Mouse (Mus musculus): ENCODE results near the gene Maml2. TPM values are rescaled to one million over a fixed set of nuclear protein-coding genes. Genes with fewer than 3 reads are reported as not detected.

Gene Maml2
- polyA plus RNA-seq, 1 experiment from 2014 or later = 5.0 TPM

DNA sequence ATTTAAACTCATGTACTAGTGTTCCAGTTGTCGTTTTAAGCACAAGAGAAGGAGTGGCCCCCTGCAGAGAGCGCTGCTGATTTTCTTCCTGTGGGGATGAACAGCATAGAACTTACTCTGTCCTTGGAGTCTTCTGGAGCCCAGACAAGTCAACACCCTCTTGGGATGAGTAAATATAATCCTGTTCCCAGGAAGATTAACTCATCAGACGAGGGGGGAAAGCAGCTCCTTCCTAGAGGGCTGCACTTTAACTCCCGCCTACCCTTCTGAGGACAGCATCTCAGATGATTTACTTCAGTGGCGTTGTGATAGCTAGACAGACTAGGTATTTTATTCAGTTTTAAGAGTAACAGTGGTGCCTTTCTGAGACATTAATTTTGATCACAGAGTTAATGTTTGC lies 215.4 kb downstream of the Maml2 start:
- Histone ChIP-seq H3K4me3 (ENCODE audit: low read length) (no peak overlapping the region), H3K27me3 (replicated peaks; ENCODE audit: control insufficient read depth, insufficient read depth, low read length) (no peaks in the 10 kb centered on the region), H3K9ac (ENCODE audit: low read depth, low read length) (no peak overlapping the region), H3K27ac (ENCODE audit: low read length) (no peak overlapping the region), H3K4me2 (ENCODE audit: low read depth, low read length) (no peak overlapping the region), H3K9me3 (ENCODE audit: control insufficient read depth, low read length) (no peaks in the 10 kb centered on the region), H3K4me1 (ENCODE audit: control insufficient read depth, insufficient read depth, low read length) (no peaks in the 10 kb centered on the region), H3K36me3 (ENCODE audit: control insufficient read depth, insufficient read depth, low read length) (no peaks in the 10 kb centered on the region)
- WGBS = 48% methylated on average over 5 of the region's 5 CpGs
- ATAC-seq = no peak

DNA sequence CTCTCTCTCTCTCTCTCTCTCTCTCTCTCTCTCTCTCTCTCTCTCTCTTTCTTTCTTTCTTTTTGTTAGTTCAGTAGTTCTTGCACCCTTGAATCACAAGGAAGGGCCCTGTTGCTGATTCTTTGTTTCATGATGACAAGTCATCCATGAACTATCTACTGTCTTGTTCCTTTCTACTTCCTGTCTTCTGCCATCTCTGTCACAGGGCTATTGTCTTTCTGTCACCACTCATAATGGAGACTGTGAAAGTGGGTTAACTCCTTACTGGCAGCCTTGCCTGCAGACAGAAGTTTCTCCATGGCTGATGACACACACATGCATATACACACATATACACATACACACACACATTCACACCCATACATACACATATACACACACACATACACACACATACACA lies 216.7 kb downstream of the Maml2 start:
- Histone ChIP-seq H3K9me3 (ENCODE audit: control insufficient read depth, low read length) (no peaks in the 10 kb centered on the region), H3K4me3 (ENCODE audit: low read length) (no peak overlapping the region), H3K27me3 (replicated peaks; ENCODE audit: control insufficient read depth, insufficient read depth, low read length) (no peaks in the 10 kb centered on the region), H3K36me3 (ENCODE audit: control insufficient read depth, insufficient read depth, low read length) (no peaks in the 10 kb centered on the region), H3K4me1 (ENCODE audit: control insufficient read depth, insufficient read depth, low read length) (no peaks in the 10 kb centered on the region), H3K27ac (ENCODE audit: low read length) (no peak overlapping the region), H3K4me2 (ENCODE audit: low read depth, low read length) (no peak overlapping the region), H3K9ac (ENCODE audit: low read depth, low read length) (no peak overlapping the region)
- ATAC-seq = no peak

DNA sequence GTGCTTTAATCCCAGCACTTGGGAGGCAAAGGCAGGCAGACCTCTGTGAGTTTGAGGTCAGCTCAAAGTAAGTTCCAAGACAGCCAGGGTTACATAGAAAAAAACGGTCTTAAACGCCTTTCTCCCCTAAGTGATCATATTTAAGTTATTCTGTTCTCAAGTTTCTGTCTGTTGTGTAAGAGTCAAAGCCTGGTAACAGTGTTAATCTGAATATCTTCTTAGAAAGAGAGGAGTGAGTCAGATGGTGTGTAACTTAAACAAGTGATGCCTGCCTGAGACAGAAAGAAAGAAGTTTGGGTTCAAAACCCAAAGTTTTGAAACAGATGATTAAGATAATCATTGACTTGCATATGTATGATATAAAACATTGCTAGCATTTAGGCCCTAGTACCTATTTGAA lies 218.2 kb downstream of the Maml2 start:
- no peak for ATAC-seq
- H3K27ac ChIP-seq (ENCODE audit: low read length) = no peak overlapping the region
- 78% methylated on average over 2 of the region's 2 CpGs for WGBS

DNA sequence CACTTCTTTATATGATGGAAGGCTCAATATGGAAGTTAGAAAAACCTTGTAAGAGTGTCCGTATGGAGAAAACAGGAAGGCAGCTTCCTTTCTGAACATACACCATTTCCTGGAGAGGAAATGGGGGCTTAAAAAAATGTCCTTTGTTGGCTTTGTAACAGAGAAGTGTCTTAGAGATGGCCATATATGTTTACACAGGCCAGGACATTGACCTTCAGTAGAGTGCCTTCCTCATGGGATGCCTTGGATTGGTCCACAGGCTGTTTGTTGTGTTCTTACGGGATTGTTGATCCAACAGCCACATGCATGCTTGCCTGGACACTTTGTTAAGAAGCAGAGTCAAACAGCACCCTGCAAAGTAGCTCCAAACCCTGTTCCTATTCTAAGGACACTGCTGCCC lies 220.3 kb downstream of the Maml2 start:
- H3K9ac ChIP-seq (ENCODE audit: low read depth, low read length) = no peak overlapping the region
- ATAC-seq = peak; percentile 62; the same call in 1 of the 2 replicates
- no peaks in the 10 kb centered on the region for H3K36me3 ChIP-seq (ENCODE audit: control insufficient read depth, insufficient read depth, low read length)
- H3K4me3 ChIP-seq (ENCODE audit: low read length) = no peak overlapping the region
- 61% methylated on average over 2 of the region's 2 CpGs for WGBS
- no peaks in the 10 kb centered on the region for H3K9me3 ChIP-seq (ENCODE audit: control insufficient read depth, low read length)
- H3K27me3 ChIP-seq (replicated peaks; ENCODE audit: control insufficient read depth, insufficient read depth, low read length) = no peaks in the 10 kb centered on the region
- peak overlapping the region; percentile 20; the same call in 1 of the 2 replicates for H3K27ac ChIP-seq (ENCODE audit: low read length)
- no peaks in the 10 kb centered on the region for H3K4me1 ChIP-seq (ENCODE audit: control insufficient read depth, insufficient read depth, low read length)
- no peak overlapping the region for H3K4me2 ChIP-seq (ENCODE audit: low read depth, low read length)

More for the DNA sequence above, 218.2 kb downstream of the Maml2 start:
- no peak overlapping the region for H3K9ac ChIP-seq (ENCODE audit: low read depth, low read length)
- H3K4me1 ChIP-seq (ENCODE audit: control insufficient read depth, insufficient read depth, low read length) = no peaks in the 10 kb centered on the region
- no peaks in the 10 kb centered on the region for H3K9me3 ChIP-seq (ENCODE audit: control insufficient read depth, low read length)
- H3K4me2 ChIP-seq (ENCODE audit: low read depth, low read length) = no peak overlapping the region
- H3K4me3 ChIP-seq (ENCODE audit: low read length) = no peak overlapping the region
- no peaks in the 10 kb centered on the region for H3K36me3 ChIP-seq (ENCODE audit: control insufficient read depth, insufficient read depth, low read length)
- no peaks in the 10 kb centered on the region for H3K27me3 ChIP-seq (replicated peaks; ENCODE audit: control insufficient read depth, insufficient read depth, low read length)

DNA sequence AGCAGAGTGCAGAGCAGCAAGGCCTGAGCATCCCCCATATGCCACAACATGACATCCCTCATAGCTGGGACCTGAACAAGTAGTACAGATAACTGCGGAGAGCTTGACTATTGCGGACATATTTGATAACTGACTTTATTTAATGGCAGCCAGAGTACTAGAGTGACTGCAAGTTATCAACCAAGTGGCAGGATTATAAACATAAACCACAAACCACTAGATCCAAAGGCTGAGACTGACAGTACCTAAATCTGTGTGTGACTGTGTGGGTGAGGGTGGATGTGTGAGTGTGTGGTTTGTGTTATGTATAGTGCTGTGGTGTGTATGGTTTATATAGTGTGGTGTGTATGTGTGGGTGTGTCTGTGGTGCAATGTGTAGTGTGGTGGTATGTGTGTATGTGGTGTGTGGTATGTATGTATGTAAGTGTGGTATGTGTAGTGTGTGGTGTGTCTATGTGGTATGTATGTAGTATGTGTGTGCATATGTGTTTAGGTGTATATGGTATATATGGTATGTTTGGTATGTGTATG lies 220.7 kb downstream of the Maml2 start:
- H3K27ac ChIP-seq (ENCODE audit: low read length) = peak overlapping the region; percentile 20; the same call in 1 of the 2 replicates
- H3K27me3 ChIP-seq (replicated peaks; ENCODE audit: control insufficient read depth, insufficient read depth, low read length) = no peaks in the 10 kb centered on the region
- H3K9me3 ChIP-seq (ENCODE audit: control insufficient read depth, low read length) = no peaks in the 10 kb centered on the region
- ATAC-seq = no peak
- H3K9ac ChIP-seq (ENCODE audit: low read depth, low read length) = no peak overlapping the region
- WGBS = 84% methylated on average over 2 of the region's 2 CpGs
- H3K4me3 ChIP-seq (ENCODE audit: low read length) = no peak overlapping the region
- H3K36me3 ChIP-seq (ENCODE audit: control insufficient read depth, insufficient read depth, low read length) = no peaks in the 10 kb centered on the region
- no peak overlapping the region for H3K4me2 ChIP-seq (ENCODE audit: low read depth, low read length)
- no peaks in the 10 kb centered on the region for H3K4me1 ChIP-seq (ENCODE audit: control insufficient read depth, insufficient read depth, low read length)

DNA sequence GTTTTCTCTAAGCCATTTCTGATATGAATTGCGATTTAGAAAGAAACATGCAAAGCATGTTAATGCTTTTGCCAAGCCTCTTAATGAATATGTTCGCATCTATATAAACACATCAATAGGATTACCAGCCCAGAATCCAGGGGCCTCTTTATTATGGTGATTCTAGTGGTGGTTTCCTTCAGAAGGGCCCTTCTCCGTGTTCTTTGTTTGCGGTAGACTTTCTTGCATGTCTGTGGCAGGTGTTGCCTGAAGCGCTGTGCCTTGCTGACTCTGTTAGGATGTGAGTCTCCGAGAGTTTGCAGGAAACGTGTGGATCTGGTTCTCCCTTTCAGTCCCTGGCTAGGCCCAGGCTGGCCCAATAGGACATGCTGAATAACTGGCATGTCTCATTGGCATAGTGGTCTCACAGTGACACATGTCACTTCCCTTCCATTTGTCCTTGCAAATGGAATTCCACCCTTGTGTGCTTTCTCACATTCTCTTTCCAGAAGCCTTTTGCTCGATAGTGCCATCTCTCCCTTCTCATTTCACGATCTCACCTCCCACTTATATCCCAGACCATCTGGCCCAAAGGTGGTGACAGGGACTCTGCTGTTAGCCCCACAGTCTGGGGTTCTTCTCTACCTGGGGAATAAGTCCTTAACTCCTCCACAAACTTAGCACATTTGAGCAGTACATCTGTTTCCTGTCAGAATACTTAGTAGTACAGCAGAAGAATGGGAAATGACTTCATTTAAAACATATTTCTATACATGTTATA lies 224.5 kb downstream of the Maml2 start:
- H3K27me3 ChIP-seq (replicated peaks; ENCODE audit: control insufficient read depth, insufficient read depth, low read length) = no peaks in the 10 kb centered on the region
- H3K9ac ChIP-seq (ENCODE audit: low read depth, low read length) = no peak overlapping the region
- no peak overlapping the region for H3K27ac ChIP-seq (ENCODE audit: low read length)
- WGBS = 70% methylated on average over 9 of the region's 9 CpGs
- H3K4me1 ChIP-seq (ENCODE audit: control insufficient read depth, insufficient read depth, low read length) = no peaks in the 10 kb centered on the region
- H3K9me3 ChIP-seq (ENCODE audit: control insufficient read depth, low read length) = no peaks in the 10 kb centered on the region
- H3K4me3 ChIP-seq (ENCODE audit: low read length) = no peak overlapping the region
- no peak overlapping the region for H3K4me2 ChIP-seq (ENCODE audit: low read depth, low read length)
- no peak for ATAC-seq
- H3K36me3 ChIP-seq (ENCODE audit: control insufficient read depth, insufficient read depth, low read length) = no peaks in the 10 kb centered on the region

DNA sequence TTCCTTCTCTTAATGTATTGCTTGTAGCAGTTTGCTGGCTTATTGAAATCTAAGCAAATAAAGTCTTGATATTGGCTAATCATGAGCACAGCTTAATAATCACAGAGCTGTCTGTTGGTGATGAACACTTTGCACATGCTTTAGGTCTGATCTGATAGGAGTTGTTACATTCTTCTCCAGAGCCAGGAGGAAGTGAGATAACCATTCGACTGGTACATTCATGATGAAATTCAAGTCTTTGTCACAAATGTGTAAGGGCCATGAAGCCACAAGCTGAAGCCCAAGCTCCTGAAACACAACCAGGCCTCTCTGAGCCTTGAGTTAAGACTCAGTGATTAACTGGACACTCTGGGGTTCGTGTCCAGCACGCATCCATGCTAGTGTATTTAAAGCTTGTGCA lies 225.3 kb downstream of the Maml2 start:
- Histone ChIP-seq H3K4me3 (ENCODE audit: low read length) (no peak overlapping the region), H3K9ac (ENCODE audit: low read depth, low read length) (no peak overlapping the region), H3K27me3 (replicated peaks; ENCODE audit: control insufficient read depth, insufficient read depth, low read length) (no peaks in the 10 kb centered on the region), H3K4me2 (ENCODE audit: low read depth, low read length) (no peak overlapping the region), H3K27ac (ENCODE audit: low read length) (no peak overlapping the region), H3K4me1 (ENCODE audit: control insufficient read depth, insufficient read depth, low read length) (no peaks in the 10 kb centered on the region), H3K36me3 (ENCODE audit: control insufficient read depth, insufficient read depth, low read length) (no peaks in the 10 kb centered on the region), H3K9me3 (ENCODE audit: control insufficient read depth, low read length) (no peaks in the 10 kb centered on the region)
- 87% methylated on average over 3 of the region's 3 CpGs for WGBS
- no peak for ATAC-seq

DNA sequence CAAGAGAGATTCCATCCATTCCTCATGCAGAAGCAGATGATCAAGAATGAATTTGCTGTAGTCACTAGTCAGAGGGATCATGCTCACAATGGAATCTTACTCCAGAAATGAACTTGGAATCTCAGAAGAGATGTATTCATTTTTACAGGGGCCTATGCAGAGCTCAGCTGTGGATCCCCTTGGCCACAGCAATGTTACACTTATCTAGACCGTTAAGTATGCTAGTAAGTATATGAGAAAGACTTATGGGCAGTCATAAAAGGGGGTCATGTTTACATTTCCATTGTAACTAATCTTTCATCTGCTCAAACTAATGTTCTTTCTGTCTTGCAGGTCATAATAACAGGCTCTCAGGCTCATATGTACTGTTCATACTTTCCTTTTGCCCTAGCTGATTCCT lies 227.3 kb downstream of the Maml2 start:
- no peaks in the 10 kb centered on the region for H3K27me3 ChIP-seq (replicated peaks; ENCODE audit: control insufficient read depth, insufficient read depth, low read length)
- ATAC-seq = no peak
- 32% methylated on average over 1 of the region's 1 CpGs for WGBS
- no peaks in the 10 kb centered on the region for H3K9me3 ChIP-seq (ENCODE audit: control insufficient read depth, low read length)
- no peak overlapping the region for H3K27ac ChIP-seq (ENCODE audit: low read length)
- no peak overlapping the region for H3K4me3 ChIP-seq (ENCODE audit: low read length)
- H3K9ac ChIP-seq (ENCODE audit: low read depth, low read length) = no peak overlapping the region
- H3K36me3 ChIP-seq (ENCODE audit: control insufficient read depth, insufficient read depth, low read length) = no peaks in the 10 kb centered on the region
- H3K4me1 ChIP-seq (ENCODE audit: control insufficient read depth, insufficient read depth, low read length) = no peaks in the 10 kb centered on the region
- no peak overlapping the region for H3K4me2 ChIP-seq (ENCODE audit: low read depth, low read length)

DNA sequence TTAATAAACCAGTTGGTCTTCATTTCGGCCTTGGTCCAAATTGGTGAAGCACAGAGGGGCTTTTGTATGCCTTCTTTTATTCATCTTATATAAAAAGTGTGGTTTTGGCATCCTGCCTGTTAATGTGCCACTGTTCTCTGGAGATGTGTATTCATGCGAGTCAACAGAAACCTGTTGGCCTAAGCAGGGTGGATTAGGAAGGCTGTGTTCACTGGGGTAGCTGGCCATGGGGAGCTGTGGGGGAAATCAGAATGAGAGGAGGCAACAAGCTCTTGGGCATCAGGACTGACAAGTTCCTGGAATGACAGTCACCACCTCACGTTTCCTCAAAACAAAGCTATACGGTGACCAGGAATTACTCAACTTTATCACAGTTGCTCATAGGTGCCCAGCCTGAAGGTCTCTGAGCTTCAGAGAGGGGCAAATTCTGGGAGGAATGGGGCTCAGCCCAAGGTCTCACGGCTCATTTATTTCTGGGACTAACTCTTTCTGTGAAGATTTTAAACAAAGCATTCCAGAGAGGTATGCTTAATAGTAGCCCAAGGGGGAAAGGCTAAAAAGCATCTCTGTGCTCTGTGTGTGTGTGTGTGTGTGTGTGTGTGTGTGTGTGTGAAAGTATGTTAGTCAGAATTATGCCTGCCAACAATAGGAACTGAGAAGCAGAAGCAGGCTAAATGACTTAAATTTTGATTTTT lies 228.0 kb downstream of the Maml2 start:
- 67% methylated on average over 5 of the region's 5 CpGs for WGBS
- no peaks in the 10 kb centered on the region for H3K9me3 ChIP-seq (ENCODE audit: control insufficient read depth, low read length)
- no peak overlapping the region for H3K4me2 ChIP-seq (ENCODE audit: low read depth, low read length)
- H3K36me3 ChIP-seq (ENCODE audit: control insufficient read depth, insufficient read depth, low read length) = no peaks in the 10 kb centered on the region
- no peaks in the 10 kb centered on the region for H3K27me3 ChIP-seq (replicated peaks; ENCODE audit: control insufficient read depth, insufficient read depth, low read length)
- H3K4me3 ChIP-seq (ENCODE audit: low read length) = no peak overlapping the region
- no peak overlapping the region for H3K27ac ChIP-seq (ENCODE audit: low read length)
- no peak for ATAC-seq
- H3K4me1 ChIP-seq (ENCODE audit: control insufficient read depth, insufficient read depth, low read length) = no peaks in the 10 kb centered on the region
- no peak overlapping the region for H3K9ac ChIP-seq (ENCODE audit: low read depth, low read length)

All from intestine, embryonic 16.5 days (tissue).